Mouse (Mus musculus) limb, embryonic 14.5 days (tissue): ENCODE data around the gene Slc35e1. TPM values are rescaled to one million over a fixed set of nuclear protein-coding genes. Genes with fewer than 3 reads are reported as not detected.
A peak's percentile ranks its signal among the peaks of the same experiment; 100 is the strongest.

Experiments used
- ATAC-seq: fragments of 200-750 bp; cut with Nextera tagmentation; 2 replicates; pipeline ENCODE4 v1.8.0; 2017; ENCODE audit warnings: low read depth, moderate number of reproducible peaks, moderate TSS enrichment; ENCODE audit not compliant: low FRiP score
- DNase-seq: peaks from one replicate; pipeline ENCODE4 v3.0.0-alpha.2; 2015; ENCODE audit warnings: low spot score
- H3K27ac ChIP-seq: fragments of 300-500 bp; sonication (generic); replicated peaks from 2 replicates; pipeline ENCODE4 v1.5.1; 2014; ENCODE audit warnings: low read depth, mild to moderate bottlenecking, low read length, moderate library complexity, mixed read lengths
- H3K27me3 ChIP-seq: fragments of 300-500 bp; sonication (generic); 2 replicates; pipeline ENCODE4 v1.6.1; 2014; ENCODE audit warnings: low read length, mixed read lengths; ENCODE audit not compliant: control insufficient read depth, insufficient read depth
- H3K36me3 ChIP-seq: fragments of 300-500 bp; sonication (generic); 2 replicates; pipeline ENCODE4 v1.6.1; 2014; ENCODE audit warnings: mild to moderate bottlenecking, low read length, moderate library complexity, mixed read lengths; ENCODE audit not compliant: control insufficient read depth, insufficient read depth
- H3K4me1 ChIP-seq: fragments of 300-500 bp; sonication (generic); 2 replicates; pipeline ENCODE4 v1.6.1; 2014; ENCODE audit warnings: antibody characterized with exemption, low read length, mixed read lengths; ENCODE audit not compliant: control insufficient read depth, insufficient read depth
- H3K4me2 ChIP-seq: fragments of 300-500 bp; sonication (generic); replicated peaks from 2 replicates; pipeline ENCODE4 v1.6.1; 2014; ENCODE audit warnings: low read depth, mild to moderate bottlenecking, low read length, moderate library complexity; ENCODE audit not compliant: severe bottlenecking
- H3K4me3 ChIP-seq: fragments of 300-500 bp; sonication (generic); replicated peaks from 2 replicates; pipeline ENCODE4 v1.5.1; 2014; ENCODE audit warnings: low read length
- H3K9ac ChIP-seq: fragments of 300-500 bp; sonication (generic); 2 replicates; pipeline ENCODE4 v1.6.1; 2014; ENCODE audit warnings: mild to moderate bottlenecking, low read depth, low read length, moderate library complexity; ENCODE audit not compliant: severe bottlenecking
- H3K9me3 ChIP-seq: fragments of 300-500 bp; sonication (generic); 2 replicates; pipeline ENCODE4 v1.6.1; 2016; ENCODE audit warnings: low read length; ENCODE audit not compliant: control insufficient read depth
- POLR2A ChIP-seq: fragments of 200-500 bp; IDR thresholded peaks from 2 replicates; pipeline ENCODE4 v1.8.0; 2012; ENCODE audit warnings: inconsistent platforms, mild to moderate bottlenecking, moderate library complexity, borderline replicate concordance; ENCODE audit not compliant: insufficient read depth, insufficient read length; ENCODE audit errors: extremely low read depth
- WGBS: fragments of 180-500 bp; shearing (Covaris S2); extraction: QIAGEN DNeasy Blood & Tissue Kit; methylation state at CpG from one replicate; pipeline ENCODE4 v1.1.7; 2014; 5-methylcytosine and 5-hydroxymethylcytosine counted together
- polyA plus RNA-seq, 2 experiments: library from polyadenylated mRNA; depleted of rRNA in 1 of 2; stranded (reverse) in 1 of 2; unstranded in 1 of 2; fragments of >200 nt; fragmentation: Nextera tagmentation in 1 of 2; extraction: Ambion mirVana in 1 of 2; gene quantifications; 2 replicates each; pipeline versions ENCODE4 v1.2.1 to v1.2.3; 2012 to 2014

Slc35e1 gene
- polyA plus RNA-seq (2012; rRNA removed) (46.5 and 75.0 TPM in 2 replicates), polyA plus RNA-seq (2014; fragmentation: Nextera tagmentation; extraction: Ambion mirVana) (16.2 and 16.3 TPM in 2 replicates)

- DNase-seq (no peak), ATAC-seq (peak; percentile 2)
- WGBS, result under 1% methylated on average over 70 of the region's 98 CpGs
- no peak for TF ChIP-seq POLR2A
- no peaks in the 10 kb centered on the region for H3K27me3 ChIP-seq
- H3K9ac ChIP-seq, result peak within 1 kb of the TSS; percentile 84
- H3K27ac ChIP-seq, result peak within 1 kb of the TSS; percentile 80
- H3K4me3 ChIP-seq, result peak within 1 kb of the TSS; percentile 94
- peak within 1 kb of the TSS; percentile 90 for H3K4me2 ChIP-seq
- peaks cover 51% of the 10 kb centered on the region for H3K36me3 ChIP-seq
- no peaks in the 10 kb centered on the region for H3K9me3 ChIP-seq
- H3K4me1 ChIP-seq, result peaks cover 15% of the 10 kb centered on the region
These were observed at the start of gene Slc35e1 for GRCm38 (mm10) chr8:72491680-72492621. Gene Slc35e1, minus strand, starts transcription at chr8:72492614.

GRCm38 (mm10) chr8:72539234-72539633, 46.8 kb upstream of the Slc35e1 start:
- no peak for TF ChIP-seq POLR2A
- no peaks in the 10 kb centered on the region for H3K9me3 ChIP-seq
- no peak overlapping the region for H3K9ac ChIP-seq
- H3K27me3 ChIP-seq, result no peaks in the 10 kb centered on the region
- H3K36me3 ChIP-seq, result peaks cover 7% of the 10 kb centered on the region; the same call in 1 of the 2 replicates
- no peak overlapping the region for H3K4me2 ChIP-seq
- DNase-seq, result no peak
- no peak overlapping the region for H3K27ac ChIP-seq
- no peaks in the 10 kb centered on the region for H3K4me1 ChIP-seq
- H3K4me3 ChIP-seq, result no peak overlapping the region
- no peak for ATAC-seq

GRCm38 (mm10) chr8:72534888-72535287, 42.5 kb upstream of the Slc35e1 start:
- Histone ChIP-seq H3K36me3 (peaks cover 5% of the 10 kb centered on the region; the same call in 1 of the 2 replicates), H3K9ac (no peak overlapping the region), H3K27ac (no peak overlapping the region), H3K4me3 (no peak overlapping the region), H3K4me2 (no peak overlapping the region), H3K4me1 (no peaks in the 10 kb centered on the region), H3K9me3 (no peaks in the 10 kb centered on the region), H3K27me3 (no peaks in the 10 kb centered on the region)
- no peak for TF ChIP-seq POLR2A
- 97% methylated on average over 3 of the region's 3 CpGs for WGBS
- no peak for ATAC-seq
- no peak for DNase-seq

GRCm38 (mm10) chr8:72532103-72532502, 39.7 kb upstream of the Slc35e1 start:
- no peak for ATAC-seq

GRCm38 (mm10) chr8:72521888-72522287, 29.5 kb upstream of the Slc35e1 start:
- Histone ChIP-seq H3K9ac (no peak overlapping the region), H3K36me3 (peaks cover 6% of the 10 kb centered on the region; the same call in 1 of the 2 replicates), H3K27me3 (no peaks in the 10 kb centered on the region), H3K4me2 (no peak overlapping the region), H3K4me1 (no peaks in the 10 kb centered on the region), H3K4me3 (no peak overlapping the region), H3K9me3 (no peaks in the 10 kb centered on the region), H3K27ac (no peak overlapping the region)
- no peak for DNase-seq
- ATAC-seq, result no peak
- TF ChIP-seq POLR2A, result no peak

More at GRCm38 (mm10) chr8:72532103-72532502, 39.7 kb upstream of the Slc35e1 start:
- H3K4me1 ChIP-seq, result no peaks in the 10 kb centered on the region
- no peak overlapping the region for H3K27ac ChIP-seq
- no peak for TF ChIP-seq POLR2A
- no peak overlapping the region for H3K4me2 ChIP-seq
- no peak overlapping the region for H3K4me3 ChIP-seq
- H3K9ac ChIP-seq, result no peak overlapping the region
- no peak for DNase-seq
- H3K36me3 ChIP-seq, result peaks cover 5% of the 10 kb centered on the region; the same call in 1 of the 2 replicates
- H3K27me3 ChIP-seq, result no peaks in the 10 kb centered on the region
- no peaks in the 10 kb centered on the region for H3K9me3 ChIP-seq
- WGBS, result 86% methylated on average over 1 of the region's 1 CpGs
